Mouse (Mus musculus) regulatory T cell (primary cell): Measurements from ENCODE around the gene Zcchc4.

Source experiments
- in situ Hi-C: fragments of 300-600 bp; cut with MboI, MseI; formaldehyde crosslinking; loops from one replicate; pipeline ENCODE4 v1.15.1; 2025; ENCODE audit warnings: high pct_unique_total_duplicates

The Zcchc4 gene

GRCm38 (mm10) chr5:52793230-52793629 lies 18.0 kb downstream of the Zcchc4 start:
- in situ Hi-C loops: no loop called here

GRCm38 (mm10) chr5:52794109-52794508 lies 18.9 kb downstream of the Zcchc4 start:
- in situ Hi-C loops: no loop called here

DNA sequence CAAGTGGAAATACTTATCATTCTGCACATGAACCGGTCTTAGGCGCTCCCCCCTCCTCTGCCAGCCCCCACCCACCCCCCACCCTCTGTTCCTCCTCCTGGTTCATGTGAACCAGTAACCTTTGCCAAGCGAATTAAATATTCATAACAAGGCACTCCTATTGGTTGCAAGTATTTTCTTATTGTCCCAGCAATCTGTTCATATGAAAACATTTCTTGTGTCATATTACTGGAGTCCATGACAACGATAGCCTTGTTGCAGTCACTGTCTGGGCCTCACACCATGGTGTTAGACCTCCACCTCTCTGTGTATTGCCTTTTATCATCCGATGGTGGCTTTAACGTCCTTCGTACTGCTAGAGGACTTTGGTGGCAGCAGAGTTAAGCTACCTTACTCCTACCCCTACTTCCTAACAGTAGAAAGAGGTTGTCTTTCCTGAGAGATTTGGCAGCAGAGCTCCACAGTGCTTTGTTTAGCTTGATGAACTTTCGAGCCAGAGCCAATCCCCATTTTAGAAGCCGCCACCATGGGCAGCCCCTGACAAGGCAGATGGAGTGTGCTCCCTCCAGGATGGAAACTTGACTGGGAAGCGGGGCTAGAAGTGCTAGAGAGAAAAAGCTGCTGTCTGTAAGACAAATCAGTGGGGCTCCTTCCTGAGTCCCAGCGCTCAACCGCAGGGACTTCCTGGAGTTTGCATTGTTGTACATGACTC lies 24.2 kb downstream of the Zcchc4 start:
- in situ Hi-C loops: no loop called here

GRCm38 (mm10) chr5:52805801-52806200 lies 30.6 kb downstream of the Zcchc4 start:
- in situ Hi-C loops: no loop called here

DNA sequence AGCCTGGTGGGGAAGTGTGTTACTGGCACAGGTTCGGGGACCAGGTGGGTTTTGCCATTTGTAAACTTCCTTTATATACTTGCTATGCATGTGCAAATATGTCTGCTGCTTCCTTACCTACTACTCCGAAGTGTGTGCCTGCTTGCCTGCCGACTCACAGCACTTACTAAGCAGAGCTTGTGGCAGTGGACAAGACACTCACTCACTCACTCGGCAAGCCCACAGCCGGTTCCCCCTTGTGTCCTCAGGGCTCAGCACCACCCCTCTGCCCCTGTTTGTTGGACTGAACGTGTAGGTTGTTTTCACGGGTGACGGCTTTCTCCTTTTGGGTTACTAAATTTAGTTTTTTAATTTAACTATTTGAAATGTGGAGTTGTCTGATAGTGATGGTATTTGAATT lies 31.1 kb downstream of the Zcchc4 start:
- in situ Hi-C loops: no loop called here

DNA sequence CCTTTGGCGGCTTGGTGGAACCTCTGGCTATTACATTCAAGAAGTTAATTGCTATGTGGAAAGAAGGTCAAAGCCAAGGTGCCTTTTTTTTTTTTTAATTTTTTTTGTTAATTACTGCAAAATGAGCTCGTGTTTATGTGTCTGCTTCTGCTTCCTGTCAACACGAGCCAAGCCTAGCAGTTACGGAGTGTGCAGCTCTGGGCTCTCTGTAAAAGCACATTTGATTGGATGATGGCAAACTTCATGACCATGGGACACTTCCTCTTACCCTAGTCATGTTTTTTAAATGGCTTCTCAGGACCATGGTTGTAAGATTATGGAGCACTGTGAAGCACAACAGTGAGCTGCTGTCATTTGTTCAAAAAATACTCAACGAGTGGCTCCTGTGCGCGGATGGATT lies 31.8 kb downstream of the Zcchc4 start:
- in situ Hi-C loops: no loop called here

DNA sequence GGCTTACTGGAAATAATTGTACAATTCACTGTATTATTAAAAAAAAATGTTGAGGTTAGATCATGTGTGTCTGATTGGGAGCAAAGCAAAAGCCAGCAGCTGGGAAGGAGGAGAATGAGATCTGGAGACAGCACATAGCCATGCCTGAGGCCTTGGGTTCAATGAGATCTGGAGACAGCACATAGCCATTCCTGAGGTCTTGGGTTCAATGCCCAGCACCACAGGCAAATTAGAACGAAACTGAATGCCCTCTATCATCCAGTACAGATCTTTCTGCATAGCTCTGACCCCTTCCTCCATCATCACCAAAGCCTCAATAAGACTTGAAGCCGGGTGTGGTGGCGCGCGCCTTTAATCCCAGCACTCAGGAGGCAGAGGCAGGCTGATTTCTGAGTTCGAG lies 35.2 kb downstream of the Zcchc4 start:
- in situ Hi-C loops: loop anchor here (10.0 kb wide), 1 partner anchor 296 kb away; no protein-coding TSS in a partner anchor

DNA sequence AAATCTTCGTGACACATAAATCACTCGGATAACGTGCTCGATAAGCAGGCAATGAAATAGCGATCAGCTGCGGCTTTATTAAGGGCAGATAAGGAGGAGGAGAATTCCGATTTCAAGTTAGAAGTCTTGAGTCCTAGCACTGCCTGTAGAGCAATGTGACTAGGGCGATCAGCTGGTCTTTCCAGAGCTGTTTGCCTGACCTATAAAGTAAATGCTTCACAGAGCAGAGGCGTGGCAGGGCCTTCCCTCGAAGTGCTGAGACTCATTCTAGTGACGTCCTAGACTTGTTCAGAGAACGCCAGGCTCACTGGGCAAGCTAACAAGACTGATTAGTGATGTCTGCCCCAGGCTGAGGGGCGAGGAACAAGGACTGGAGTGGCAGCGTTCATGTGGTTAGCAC lies 35.8 kb downstream of the Zcchc4 start:
- in situ Hi-C loops: loop anchor here (10.0 kb wide), 1 partner anchor 296 kb away; no protein-coding TSS in a partner anchor

DNA sequence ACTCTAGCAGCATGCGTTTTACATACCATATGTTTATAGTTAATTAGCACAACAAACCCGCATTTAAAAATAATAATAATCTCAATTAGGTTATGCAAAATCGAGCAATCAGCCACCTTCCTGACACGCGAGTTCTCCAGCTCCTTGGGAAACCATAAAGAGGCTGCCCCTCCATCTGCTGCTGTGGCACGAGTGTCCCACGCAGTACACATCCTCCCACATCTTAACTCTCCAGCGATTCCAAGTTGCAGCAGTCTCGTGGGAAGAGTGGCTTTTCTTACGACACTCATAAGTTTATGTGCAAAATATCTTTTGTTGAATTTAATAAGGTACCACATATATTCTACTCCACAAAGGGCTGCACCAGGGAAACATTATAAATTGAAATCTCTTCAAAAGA lies 37.2 kb downstream of the Zcchc4 start:
- in situ Hi-C loops: loop anchor here (10.0 kb wide), 1 partner anchor 298 kb away; no protein-coding TSS in a partner anchor

DNA sequence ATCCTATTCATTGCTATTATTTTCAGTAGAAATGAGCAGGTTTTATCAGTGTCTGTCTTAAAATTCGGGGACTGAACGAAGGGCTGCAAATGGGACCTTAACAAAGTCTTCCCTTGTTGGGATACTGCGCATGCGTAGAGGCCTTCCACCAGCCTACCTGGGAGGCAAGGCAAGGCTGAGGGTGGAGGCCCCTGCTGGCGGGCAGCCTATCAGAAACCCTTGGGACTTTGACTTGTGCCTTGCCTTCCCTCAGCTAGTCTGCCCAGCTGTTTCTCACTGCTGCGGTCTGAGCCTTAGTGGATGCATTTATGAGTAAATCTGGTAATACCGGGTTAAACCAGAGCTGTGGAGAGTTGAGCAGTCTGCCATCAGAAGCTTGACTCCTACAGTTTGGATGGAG lies 38.1 kb downstream of the Zcchc4 start:
- in situ Hi-C loops: loop anchor here (10.0 kb wide), 1 partner anchor 299 kb away; no protein-coding TSS in a partner anchor

GRCm38 (mm10) chr5:52818676-52819075 lies 43.5 kb downstream of the Zcchc4 start:
- in situ Hi-C loops: loop anchor here (10.0 kb wide), 1 partner anchor 304 kb away; no protein-coding TSS in a partner anchor

GRCm38 (mm10) chr5:52821691-52822090 lies 46.5 kb downstream of the Zcchc4 start:
- in situ Hi-C loops: loop anchor here (10.0 kb wide), 1 partner anchor 87 kb away; no protein-coding TSS in a partner anchor

DNA sequence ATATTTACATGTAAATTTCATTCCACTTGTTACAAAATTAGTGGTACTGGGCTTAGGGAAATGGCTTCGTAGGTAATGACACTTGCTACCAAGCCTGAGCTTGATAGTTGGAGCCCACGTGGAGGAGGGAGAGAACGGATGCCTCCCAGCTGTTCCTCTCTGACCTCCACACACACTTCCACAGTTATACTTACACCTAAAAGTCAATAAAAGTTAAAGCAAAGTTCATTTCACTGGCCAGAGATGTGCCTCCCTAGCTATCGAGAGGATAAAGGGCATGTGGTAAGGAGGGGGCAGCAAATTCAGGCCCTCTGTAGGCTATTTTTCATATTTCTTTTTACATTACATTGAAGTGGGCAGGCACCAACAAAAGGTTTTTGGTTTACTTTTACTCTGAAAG lies 52.7 kb downstream of the Zcchc4 start:
- in situ Hi-C loops: loop anchor here (5.0 to 25.0 kb wide), 3 partner anchors 41 to 641 kb away; partner anchors contain the start of gene Dhx15

- in situ Hi-C loops: loop anchor here (25.0 kb wide), 1 partner anchor 646 kb away; the partner anchor contains the start of gene Dhx15
These were observed 57.8 kb downstream of the Zcchc4 start for GRCm38 (mm10) chr5:52833005-52833404.

DNA sequence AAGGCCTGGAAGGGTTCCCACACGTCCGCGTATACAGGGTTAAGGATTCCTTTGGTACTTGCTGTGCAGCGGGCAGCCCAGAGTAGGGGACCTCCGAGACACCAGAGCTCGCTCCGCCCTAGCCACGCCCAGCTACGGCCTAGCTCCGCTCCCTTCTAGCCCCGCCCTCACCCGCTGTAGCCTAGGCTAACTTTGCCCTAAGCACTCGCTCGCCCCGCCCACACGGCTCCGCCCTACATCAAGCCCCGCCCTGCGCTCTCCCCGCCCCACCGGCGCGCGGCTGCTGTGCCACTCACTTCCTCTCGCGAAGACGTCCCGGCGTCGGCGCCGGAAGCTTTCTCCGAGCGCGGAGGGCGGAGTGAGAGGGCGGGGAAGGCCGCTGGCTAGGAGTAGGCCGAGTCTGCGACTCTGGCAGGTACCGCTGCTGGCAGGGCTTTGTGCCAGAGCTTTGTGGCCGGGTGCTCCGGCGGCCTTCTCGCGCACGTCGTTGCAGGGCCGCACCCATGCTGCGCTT lies 58.6 kb downstream of the Zcchc4 start, which contains the start of gene Anapc4:
Gene Anapc4 (plus strand): TSS at position 252 of the 514 bp plus-strand sequence.
- in situ Hi-C loops: loop anchor here (25.0 kb wide), 1 partner anchor 647 kb away; the partner anchor contains the start of gene Dhx15

DNA sequence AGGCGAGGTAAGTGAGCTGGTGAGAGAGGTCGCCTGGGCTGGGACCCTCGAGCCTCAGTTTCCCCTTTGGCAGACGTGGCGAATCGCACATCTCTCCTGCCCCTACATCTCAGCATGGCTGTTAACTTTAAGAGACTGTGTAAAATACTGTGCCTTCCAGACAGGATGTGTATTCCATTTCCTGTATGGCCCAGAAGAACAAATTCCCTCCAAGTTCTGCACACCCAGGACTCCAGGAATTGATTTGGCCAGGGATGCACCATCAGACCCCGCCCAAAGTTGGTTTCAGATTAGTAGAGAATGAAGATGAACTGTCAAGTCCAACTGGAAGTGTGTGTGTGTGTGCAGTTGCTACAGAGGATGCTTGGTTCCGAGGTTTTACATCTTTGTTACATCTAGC lies 59.2 kb downstream of the Zcchc4 start:
- in situ Hi-C loops: loop anchor here (25.0 kb wide), 1 partner anchor 647 kb away; the partner anchor contains the start of gene Dhx15

DNA sequence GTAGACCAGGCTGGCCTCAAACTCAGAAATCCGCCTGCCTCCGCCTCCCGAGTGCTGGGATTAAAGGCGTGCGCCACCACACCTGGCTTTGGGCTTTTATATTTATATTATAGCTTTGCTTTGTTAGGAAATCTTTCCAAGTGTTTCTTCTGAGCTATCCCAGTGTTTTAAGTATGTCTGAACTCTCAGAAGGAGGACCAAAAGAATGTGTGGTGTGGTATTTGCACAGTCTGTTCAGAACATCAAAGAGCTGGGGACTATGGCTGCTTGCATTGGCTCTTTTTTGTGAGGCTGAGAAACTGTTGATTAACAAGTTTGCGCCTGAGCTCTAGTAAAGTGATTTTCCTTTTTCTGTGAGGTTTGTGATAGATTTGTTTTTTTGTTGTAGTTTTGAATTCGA lies 69.1 kb downstream of the Zcchc4 start:
- in situ Hi-C loops: loop anchor here (25.0 kb wide), 1 partner anchor 657 kb away; the partner anchor contains the start of gene Dhx15

DNA sequence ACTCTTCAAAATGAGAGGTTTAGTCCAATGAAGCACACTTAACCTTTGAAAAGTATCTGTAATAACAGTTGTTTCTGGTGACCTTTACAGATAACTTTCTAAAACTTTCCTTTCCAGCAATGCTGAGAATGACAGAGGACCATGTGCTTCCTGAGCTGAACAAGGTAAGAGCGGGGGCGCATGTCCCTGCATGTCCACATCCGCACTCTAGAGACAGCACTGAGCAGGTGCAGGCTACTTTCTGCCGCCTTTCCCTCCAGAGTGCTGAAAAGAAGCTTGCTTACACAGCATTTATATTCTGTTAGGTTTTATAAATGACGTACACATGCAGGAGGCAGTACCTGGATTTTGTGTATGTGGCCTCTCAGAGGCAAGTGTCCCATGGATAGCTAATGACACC lies 80.5 kb downstream of the Zcchc4 start:
- in situ Hi-C loops: no loop called here

- in situ Hi-C loops: no loop called here
These were observed 89.2 kb downstream of the Zcchc4 start for GRCm38 (mm10) chr5:52864446-52864845.

DNA sequence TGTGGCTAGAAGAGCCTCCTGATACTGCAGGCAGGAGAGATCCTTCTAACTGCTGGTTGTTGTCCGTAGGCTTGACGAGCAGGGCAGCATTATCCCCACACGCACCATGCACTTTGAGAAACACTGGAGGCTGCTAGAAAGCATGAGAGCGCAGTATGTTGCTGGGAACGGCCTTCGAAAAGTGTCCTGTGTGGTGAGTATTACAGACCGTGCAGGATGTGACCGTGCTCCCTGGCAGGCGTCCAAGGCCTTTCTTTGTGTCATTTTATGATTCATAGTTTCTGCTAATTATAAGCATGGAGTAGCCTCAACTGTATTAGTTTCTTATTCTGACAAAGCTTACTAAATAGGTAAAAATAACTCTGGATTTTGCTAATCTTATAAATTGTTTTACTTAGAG lies 90.6 kb downstream of the Zcchc4 start:
- in situ Hi-C loops: no loop called here

- in situ Hi-C loops: no loop called here
These were observed 91.3 kb downstream of the Zcchc4 start for GRCm38 (mm10) chr5:52866361-52867155.
